Mouse (Mus musculus) mesoderm, embryonic 11.5 days (tissue): ENCODE results near the gene Agap1.

Experiments
- DNase-seq: peaks from one replicate; pipeline ENCODE4 v3.0.0-alpha.2; 2012; ENCODE audit warnings: low read depth, low spot score

The Agap1 gene

DNA sequence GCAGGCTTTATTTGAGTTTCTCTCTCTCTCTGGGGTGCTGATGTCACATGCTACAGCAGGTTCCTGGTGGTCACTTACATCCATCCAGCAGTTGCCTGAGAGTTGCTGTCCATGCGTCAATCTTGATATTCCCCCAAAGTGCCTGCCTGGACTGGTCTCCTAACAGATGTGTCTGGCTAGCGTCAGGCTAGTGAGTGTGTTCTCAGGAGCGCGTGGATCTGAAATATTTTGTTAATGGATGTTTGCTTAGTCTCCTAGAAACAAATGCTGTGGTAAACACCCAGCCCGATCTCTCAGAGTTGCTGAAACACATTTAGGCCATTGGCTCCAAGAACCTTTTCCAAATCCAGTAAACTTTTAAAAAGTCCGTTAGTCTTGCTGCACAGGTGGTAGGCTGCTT is 161.9 kb downstream of the Agap1 start:
- no peak for DNase-seq

DNA sequence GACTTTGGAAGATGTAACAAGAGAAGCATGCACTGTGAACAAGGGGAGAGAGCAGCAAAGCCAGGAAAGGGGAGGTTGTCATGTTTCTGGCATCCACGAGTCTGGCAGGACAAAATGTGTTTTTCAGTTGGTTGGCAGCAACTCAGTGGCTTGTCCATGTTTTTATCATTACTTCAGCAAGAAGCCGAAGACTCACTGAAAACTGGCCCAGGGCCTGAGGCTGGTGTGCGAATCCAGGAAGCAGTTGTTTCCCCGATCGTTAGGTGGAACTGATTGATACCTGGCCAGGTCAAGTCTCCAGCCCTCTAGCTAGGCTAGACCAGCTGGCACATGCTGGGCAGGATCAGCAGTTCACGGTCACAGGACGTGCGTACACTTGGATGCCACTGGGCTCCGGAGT is 162.7 kb downstream of the Agap1 start:
- DNase-seq, result no peak

DNA sequence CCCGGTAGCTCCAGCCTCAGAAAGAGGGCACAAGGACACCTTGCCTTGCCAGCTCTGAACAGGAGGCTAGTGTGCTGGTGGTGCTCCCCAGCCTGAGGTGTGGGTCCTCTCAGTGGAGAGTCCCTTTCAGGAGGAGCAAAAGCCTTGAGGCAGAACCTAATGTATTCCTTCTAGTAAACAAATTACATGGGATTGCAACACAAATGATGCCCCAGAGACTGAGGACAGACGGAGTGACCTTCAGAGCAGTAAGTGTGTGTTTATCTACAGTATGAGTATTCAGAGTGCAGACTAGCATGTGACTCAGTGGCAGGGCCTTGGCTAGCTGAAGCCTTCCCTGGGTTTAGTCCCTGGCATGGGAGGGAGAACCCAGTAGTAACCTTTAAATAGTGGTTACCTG is 165.4 kb downstream of the Agap1 start:
- DNase-seq, result no peak

DNA sequence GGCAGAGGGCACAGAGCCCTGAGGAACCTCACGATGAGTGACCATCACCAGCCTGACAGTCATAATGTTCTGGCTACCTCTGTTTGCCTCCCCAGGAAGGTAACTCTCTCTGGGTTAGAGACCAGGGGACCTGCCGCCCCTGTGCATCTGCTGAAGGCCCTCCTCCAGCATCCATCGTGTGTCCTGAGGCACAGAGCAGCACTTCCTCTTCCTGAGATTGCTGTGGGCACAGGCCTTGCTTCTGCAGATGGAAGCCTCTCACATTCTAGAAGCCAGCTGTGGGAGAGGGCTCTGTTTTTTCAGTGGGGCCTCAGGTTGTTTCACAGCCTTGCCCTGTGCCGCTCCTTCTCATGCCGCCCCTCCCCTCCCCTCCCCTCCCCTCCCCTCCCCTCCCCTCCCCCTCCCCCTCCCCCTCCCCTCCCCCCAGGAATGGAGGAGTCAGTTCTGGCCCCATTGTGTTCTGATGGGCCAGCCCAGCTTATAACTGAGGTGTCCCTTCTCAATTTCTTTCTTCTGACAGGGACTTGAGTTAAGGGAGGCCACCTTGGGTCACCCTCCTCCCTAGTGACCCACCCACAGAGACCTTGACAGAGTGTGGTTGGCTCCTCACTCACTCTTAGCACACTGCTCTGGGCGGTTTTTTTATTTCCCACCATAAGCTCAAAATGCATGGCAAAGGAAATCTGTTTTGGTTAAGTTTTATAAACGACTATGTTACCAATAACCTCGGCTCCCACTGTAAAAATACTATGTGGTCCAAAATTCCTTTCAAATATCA is 166.6 kb downstream of the Agap1 start:
- DNase-seq, result no peak

DNA sequence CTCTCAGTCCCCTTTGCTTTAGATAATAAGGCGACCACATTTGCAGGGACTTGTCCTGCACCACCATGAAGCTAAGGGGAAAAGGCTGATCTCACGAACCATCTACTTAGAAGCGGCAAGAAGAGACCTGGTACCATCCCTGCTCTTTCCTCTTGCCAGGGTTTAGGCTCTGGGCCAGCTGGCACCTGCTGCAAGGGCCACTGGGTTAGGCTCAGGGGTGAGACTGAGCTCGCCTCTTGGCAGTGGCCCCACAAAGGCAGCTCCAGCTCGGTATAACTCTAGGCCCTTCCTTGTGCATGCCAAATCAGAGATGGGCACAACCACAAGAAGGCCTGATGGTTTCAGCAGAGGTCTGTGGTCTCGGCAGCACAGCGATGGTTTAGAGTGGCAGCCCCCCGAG is 167.3 kb downstream of the Agap1 start:
- DNase-seq, result no peak

DNA sequence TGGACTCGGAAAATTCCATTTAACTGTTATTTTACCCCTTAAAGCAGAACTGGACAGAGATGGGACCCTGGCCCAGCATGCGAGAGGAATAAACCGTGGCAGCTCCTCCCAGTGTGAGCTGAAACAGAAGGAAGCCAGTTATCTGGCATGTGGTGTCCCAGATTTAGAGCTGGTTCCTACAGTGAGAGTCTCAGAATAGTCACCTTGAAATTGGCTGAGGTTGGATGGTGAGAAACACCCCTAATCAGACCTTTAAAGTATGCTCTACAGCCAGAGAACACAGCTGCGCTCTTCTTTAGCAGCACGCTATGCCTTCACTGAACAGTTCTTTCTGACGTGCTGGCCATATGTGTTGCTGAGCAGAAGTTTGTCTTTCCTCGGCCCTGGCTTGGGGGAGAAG is 168.2 kb downstream of the Agap1 start:
- DNase-seq, result no peak

DNA sequence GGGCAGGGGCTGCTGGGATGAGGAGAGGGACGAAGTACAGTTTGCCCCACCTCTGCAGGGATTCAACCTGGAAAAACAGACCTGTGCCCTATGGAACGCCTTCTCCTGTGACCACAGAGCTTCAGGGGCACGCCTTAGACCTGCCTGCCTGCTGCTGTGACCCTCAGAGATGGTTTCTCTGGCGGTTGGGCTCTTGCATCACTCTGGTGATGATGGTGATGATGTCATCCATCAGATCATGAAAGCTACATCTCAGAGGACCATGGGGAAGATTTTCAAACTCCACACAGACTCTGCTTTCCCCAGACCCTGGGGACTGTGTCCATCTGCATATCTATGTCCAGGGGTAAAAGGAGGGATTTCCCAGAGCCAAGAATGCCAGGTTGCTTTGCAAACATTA is 170.7 kb downstream of the Agap1 start:
- DNase-seq, result no peak

DNA sequence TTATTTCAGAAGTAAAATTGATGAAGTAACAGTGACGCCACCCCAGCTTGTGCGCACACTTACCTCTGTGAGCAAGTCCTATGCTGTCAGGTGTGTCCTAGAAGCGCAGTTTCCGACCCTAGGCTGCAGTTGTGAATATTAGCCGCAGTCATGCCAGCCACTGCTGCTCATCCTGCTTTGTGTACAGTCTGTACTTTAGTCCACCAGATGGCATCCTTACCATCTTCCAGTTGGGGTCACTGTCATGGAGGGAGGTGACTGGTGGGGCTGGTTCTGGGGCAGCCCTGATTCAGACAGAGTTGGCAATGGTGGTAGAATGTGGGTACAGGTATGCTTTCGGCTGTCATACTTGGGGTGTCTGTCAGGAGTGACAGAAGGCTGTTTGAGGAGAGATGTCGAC is 171.4 kb downstream of the Agap1 start:
- DNase-seq, result no peak

DNA sequence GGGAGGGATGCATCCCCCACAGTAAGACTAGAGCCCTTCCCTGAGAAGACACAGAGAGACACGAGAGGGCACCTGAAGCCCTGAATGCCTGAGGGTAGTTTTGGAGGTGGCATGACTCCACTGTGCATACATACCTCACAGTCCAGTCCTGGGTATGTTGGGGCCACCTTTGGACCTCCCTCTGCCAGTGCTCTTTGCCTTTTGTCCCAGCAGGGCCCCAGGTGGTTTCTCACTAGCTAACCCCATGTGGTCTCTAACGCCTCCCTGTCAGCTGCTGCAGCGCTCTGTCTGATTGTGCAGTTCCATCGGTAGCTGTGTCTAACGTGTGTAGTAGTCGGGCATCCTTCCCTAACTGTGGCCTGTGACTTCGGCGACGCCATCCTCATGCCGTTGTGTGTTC is 172.3 kb downstream of the Agap1 start:
- no peak for DNase-seq

DNA sequence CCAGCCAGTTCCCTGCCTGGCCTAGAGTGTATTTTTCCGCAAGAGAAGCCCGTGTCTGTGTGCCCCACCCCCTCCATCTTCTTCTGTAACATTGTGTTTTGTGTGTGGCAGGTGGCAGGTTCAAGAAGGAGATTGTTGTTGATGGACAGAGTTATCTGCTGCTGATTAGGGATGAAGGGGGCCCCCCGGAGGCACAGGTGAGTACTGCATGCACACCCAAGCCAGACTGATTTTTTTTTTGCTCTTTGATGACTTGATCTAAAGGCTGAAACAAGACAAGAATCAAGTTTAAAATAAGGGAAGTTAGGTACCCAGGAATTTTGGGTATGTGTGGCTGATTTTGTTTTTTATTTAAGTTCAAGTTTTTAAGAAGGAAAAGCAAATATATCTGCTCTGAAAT is 173.0 kb downstream of the Agap1 start:
- DNase-seq, result peak; percentile 19

DNA sequence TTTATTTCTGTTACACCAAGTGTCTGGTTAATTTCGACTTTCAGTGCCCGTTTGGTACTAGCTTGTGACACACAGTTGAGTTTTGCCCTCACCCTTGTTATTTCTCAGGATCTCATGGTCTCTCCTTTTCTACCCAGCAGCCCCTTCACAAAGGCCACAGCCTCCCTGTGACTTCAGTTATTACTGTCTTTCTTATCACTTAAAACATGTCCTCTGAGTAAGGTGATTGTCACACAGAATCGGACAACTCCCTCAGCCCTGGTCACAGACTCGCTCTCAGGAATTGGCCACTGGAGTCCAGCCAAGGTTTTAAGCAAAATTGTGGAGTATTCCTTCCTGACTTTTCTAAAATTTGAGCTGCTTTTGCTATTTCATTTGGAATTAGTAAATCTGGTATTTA is 176.2 kb downstream of the Agap1 start:
- DNase-seq, result no peak

DNA sequence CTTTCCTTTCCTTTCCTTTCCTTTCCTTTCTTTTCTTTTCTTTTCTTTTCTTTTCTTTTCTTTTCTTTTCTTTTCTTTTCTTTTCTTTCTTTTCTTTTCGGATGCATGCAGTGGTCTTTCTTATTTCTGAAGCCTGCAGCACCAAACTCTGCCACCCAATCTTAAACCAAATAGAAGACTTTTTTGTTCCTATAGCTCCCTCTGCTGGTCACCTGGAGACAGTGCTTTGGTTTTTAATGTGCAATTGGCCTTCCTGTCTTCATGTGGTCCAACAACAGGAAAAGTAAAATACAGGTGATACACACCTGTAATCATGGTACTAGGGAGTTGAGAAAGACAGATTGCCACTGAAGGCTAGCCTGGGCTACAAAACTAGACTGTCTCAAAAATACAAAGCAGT is 177.1 kb downstream of the Agap1 start:
- peak; percentile 69 for DNase-seq

DNA sequence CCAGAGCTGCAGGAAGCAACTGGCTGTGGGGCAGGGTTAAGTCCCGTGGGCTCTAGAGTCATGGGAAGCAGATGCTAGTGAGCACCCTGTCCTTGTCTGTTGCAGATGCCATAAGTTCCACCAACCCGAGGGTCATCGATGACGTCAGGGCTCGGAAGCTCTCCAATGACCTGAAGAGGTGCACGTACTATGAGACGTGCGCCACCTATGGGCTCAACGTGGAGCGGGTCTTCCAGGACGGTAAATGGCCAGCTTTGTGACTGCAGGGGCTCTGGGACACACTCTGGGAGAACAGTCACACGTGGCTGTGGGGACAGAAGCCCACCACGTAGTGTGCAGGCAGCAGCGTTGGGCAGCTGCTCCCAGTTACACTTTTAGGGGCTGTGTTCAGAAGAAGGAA is 179.4 kb downstream of the Agap1 start:
- DNase-seq, result peak; percentile 17

DNA sequence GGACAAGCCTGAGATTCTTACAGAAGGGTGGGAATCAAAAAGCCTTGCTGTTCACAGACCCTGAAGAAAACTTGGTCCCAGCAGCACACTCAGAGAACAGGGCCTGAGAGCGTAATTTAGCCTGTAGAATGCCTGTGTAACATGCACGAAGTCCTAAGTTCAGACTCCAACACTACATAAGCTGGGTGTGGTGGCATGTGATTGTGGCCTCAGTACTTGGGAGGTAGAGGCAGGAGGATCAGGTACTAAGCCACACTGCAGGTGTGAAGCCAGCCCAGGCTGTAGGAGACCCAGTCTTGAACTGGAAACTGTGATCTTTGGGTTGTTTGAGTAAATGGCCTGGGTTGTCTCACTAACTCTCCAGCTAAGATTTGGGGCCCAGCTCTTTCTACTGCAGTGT is 180.5 kb downstream of the Agap1 start:
- DNase-seq, result no peak

DNA sequence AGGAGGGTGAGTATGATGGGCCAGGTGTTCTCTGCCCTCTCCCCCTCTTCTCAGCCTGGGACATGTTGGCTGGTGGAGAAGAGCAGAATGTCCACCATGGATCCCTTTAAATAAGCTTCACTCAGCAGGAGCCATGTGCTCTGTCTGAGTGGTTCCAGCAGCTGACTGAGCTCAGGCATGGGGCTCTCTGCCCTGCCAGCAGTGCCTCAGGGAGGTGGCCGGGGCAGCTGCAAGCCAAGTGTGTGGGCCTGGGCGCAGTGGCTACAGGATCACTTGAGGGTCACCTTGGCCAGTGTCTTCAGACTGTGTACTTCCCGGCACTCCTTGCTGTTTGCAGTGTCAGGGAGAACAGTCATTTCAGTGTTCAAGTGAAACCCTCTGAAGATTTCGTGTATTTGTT is 183.1 kb downstream of the Agap1 start:
- no peak for DNase-seq

DNA sequence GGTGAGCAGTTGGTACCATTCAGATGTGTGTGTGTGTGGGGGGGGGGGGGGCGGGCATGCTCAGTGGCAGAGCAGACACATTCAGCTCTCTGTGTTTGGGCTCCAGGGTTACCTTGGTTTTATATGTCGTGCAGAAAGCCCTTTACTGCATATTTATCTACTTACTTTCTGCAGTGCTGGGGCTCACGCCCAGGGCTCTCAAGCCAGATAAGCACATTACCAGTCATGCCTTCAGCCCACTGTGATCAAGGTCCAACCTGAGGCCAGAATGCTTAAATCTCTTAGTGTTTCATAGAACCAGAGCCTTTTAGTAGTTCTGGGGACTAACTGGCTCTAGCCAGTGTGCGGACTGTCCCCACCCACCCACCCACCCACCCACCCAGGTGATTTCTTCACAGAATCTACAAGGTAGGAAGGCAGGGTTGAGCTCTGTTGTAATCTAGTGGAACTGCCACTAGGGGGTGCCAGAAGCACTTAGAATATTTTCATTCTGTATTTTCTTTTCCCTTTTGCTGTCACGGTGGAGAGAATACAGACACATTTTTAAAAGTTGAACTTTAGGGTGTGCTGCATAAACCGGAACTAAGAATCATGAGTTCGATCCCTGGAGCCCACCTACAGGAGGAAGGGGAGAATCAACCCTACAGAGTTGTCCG is 189.0 kb downstream of the Agap1 start:
- peak; percentile 49 for DNase-seq

DNA sequence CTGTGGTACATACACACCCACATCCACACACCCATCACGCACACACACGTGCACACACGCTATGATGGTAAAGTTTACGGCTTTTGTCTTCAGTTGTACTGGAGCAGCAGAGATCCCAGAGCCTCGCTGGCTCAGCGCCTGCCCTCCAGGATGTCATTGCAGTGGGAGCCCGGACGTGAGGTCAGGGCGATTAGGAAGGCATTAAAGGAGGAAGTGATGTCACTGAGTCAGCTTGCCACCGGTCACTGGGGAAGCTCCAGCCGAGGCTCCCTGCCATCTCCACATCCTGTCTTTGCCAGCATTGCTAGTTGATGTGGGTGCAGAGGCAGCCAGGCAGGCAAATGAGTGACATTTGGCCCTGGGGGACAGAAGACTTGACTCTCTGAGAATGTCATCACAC is 189.5 kb downstream of the Agap1 start:
- DNase-seq, result no peak

DNA sequence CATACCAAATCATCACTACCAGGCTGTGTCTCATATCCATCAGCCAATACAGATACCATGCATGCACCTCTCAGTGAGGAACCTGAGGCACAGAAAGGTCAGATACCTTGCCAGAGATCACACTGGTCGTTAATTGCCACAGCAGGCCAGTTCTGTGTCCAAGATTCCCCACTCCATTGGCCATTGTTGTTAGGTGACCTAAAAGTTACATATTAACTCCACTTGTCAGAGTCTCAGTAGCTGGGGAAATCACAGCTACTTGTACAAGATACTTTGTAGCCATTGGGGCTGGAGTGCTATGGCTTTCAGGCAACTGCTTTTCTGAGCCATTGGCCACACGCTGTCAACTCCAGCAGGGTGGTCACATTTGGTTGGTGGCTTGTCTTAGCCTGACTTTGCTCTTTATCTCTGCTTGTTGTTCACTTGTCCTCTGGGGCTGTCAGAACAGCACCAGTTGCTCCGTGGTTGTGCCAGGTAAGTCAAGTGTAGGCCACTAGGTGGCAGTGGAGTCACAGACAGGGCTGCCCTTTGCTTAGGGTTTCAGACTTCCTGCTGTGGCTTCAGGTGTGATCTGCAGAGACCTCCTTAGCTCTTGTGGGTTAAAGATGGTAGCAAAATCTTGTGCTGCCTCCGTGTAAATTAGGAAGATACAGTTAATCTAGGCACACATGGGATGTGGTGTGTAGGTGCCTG is 191.9 kb downstream of the Agap1 start:
- DNase-seq, result peak; percentile 81

DNA sequence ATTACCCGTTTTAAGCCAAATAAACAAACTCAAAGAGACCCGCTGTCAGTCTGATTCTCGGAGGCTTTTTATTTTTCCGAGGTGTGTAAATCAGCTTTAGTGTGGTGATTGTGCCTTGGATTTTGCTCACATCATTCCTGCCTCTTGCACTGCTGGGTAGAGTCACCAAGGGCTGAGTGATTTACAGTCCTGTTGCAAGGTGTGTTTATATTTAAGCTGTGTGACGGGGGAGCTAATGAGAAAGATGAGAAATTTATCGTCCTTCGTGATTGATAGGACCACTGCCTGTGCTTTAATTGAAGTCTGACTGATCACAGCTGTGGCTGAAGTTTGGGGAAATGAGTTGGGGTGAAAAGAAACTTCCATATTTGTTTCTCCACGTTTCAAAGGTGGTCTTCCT is 192.9 kb downstream of the Agap1 start:
- peak; percentile 25 for DNase-seq

DNA sequence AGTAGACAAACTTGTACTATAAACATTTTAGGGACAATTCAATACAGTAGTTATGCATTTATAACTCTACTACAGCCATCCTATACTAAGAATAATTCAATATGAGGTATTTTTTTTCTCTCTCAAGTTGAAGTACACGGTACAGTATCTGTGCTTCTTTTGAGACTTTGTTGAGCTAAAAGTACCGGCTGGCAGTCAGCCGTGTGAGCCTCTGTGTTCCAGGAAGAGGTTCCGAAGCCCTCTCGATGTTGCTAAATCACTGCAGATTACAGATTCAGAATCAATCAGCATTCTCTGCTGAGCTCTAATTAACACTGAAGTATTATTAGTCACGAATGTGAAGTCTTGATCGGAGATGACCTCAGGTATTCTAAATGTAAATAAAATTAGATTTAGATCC is 196.0 kb downstream of the Agap1 start:
- DNase-seq, result no peak

DNA sequence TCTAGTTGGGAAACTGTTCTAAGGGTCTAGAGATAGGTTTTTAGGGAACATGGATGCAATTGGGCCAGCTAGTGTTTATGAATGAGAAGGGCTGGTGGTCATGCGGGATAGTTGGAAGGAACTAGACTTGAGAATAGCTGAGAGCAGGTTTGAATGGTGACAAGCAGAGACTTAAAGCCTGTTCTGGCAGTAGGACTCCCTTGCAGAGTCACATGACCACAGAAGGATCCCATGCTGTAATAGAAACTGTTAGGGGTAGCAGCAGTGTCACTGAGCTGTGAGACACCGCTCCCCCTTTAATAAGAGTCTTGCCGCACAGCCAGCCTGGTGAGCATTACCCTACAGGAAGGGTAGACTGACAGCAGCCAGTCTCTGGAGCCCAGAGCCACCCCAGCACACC is 201.6 kb downstream of the Agap1 start:
- no peak for DNase-seq

DNA sequence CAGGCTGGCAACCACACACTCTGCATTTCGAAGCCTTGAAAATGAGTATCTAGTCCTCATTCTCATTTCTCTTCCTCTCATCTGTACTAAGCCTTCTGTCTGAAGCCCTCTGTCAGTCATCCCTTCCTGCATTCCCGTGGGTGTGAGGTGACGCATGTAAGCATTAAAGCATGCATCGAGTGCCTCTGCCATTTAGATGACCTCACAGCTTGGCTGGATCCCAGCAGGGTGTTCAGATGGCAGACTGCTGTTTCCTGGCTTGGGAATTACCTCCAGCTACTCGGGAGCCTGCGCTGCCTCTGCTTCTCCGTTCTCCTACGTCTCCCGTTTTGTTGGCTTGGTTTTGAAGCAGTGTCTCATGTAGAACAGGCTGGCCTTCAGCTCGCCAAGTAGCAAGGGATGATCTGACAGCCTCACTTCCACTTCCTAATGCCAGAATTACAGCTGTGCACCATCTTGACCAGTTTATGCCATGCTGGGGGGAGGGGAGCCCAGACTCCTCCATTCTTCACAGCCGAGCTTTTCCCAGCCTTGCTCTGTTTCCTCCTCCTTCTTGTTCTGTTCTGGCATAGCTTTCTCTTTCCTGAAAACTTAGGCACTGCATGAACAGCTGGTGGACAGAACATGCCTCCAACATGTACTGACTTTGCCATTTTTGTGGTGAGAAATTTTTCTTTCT is 202.2 kb downstream of the Agap1 start:
- DNase-seq, result no peak
